Mouse (Mus musculus) intestine, postnatal 0 days (tissue): ENCODE data around the gene Decr2. TPM values are rescaled to one million over a fixed set of nuclear protein-coding genes. Genes with fewer than 3 reads are reported as not detected.

Source experiments
- ATAC-seq: fragments of 200-750 bp; cut with Nextera tagmentation; 2 replicates; pipeline ENCODE4 v1.8.0; 2017; ENCODE audit warnings: mild to moderate bottlenecking, moderate TSS enrichment, moderate library complexity
- H3K27ac ChIP-seq: fragments of 300-500 bp; sonication (generic); 2 replicates; pipeline ENCODE4 v1.5.1; 2014; ENCODE audit warnings: mild to moderate bottlenecking, low read depth, low read length, moderate library complexity
- H3K27me3 ChIP-seq: fragments of 300-500 bp; sonication (generic); replicated peaks from 2 replicates; pipeline ENCODE4 v1.6.1; 2014; ENCODE audit warnings: low read length, mixed read lengths; ENCODE audit not compliant: control insufficient read depth, insufficient read depth
- H3K36me3 ChIP-seq: fragments of 300-500 bp; sonication (generic); 2 replicates; pipeline ENCODE4 v1.6.1; 2014; ENCODE audit warnings: mild to moderate bottlenecking, moderate library complexity; ENCODE audit not compliant: control insufficient read depth, insufficient read depth
- H3K4me1 ChIP-seq: fragments of 300-500 bp; sonication (generic); replicated peaks from 2 replicates; pipeline ENCODE4 v1.6.1; 2014; ENCODE audit warnings: antibody characterized with exemption, low read length, mixed read lengths; ENCODE audit not compliant: control insufficient read depth, insufficient read depth
- H3K4me2 ChIP-seq: fragments of 300-500 bp; sonication (generic); replicated peaks from 2 replicates; pipeline ENCODE4 v1.6.1; 2014; ENCODE audit warnings: low read depth, mild to moderate bottlenecking, moderate library complexity
- H3K4me3 ChIP-seq: fragments of 300-500 bp; sonication (generic); 2 replicates; pipeline ENCODE4 v1.5.1; 2014; ENCODE audit warnings: low read depth, low read length
- H3K9ac ChIP-seq: fragments of 300-500 bp; sonication (generic); 2 replicates; pipeline ENCODE4 v1.6.1; 2014; ENCODE audit warnings: mild to moderate bottlenecking, low read depth, low read length
- H3K9me3 ChIP-seq: fragments of 300-500 bp; sonication (generic); 2 replicates; pipeline ENCODE4 v1.6.1; 2016; ENCODE audit warnings: mixed run types; ENCODE audit not compliant: control insufficient read depth
- CTCF ChIP-seq: sonication (generic); IDR thresholded peaks from 2 replicates; pipeline ENCODE4 v1.5.1; 2016; ENCODE audit warnings: low read depth, mild to moderate bottlenecking, control low read depth, antibody characterized with exemption, moderate library complexity
- WGBS: fragments of 180-500 bp; shearing (Covaris S2); extraction: QIAGEN DNeasy Blood & Tissue Kit; methylation state at CpG from one replicate; pipeline ENCODE4 v1.1.7; 2014; 5-methylcytosine and 5-hydroxymethylcytosine counted together
- polyA plus RNA-seq: library from polyadenylated mRNA; unstranded; fragments of >200 nt; fragmentation: Nextera tagmentation; extraction: Ambion mirVana; gene quantifications from 2 replicates; pipeline ENCODE4 v1.2.1, GENCODE M21; 2015

The Decr2 gene
- polyA plus RNA-seq, 1 experiment from 2014 or later, result 37.4 TPM

DNA sequence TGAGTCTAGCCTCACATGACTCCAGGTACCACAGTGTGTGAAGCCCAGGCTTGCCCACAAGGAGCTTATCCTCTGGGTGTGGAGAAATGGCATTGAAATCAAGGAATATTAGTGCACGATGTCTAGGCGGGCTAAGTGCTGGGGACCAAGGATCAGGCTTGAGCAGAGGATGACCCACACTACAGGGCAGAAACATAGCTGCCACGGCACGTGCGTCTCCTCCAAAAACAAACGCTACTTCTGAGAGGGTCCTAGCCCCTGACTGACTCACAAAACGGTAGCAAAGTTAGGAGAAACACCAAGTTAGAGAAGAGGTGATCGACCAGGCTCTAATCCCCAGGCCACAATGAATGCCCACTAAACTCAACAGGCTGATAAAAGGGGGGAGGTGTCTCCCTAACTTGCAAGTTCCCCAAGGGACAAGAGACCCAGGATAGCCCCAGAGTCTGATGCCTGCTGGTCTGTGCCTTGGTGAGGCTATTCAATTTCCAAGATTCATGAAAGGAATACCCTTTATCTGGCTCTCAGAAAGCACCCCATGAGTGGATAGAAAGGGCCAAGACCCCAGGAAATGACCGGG is 4.5 kb upstream of the Decr2 start:
- 36% methylated on average over 9 of the region's 9 CpGs for WGBS
- Histone ChIP-seq H3K4me3 (peak overlapping the region; percentile 53), H3K9me3 (no peaks in the 10 kb centered on the region), H3K27me3 (no peaks in the 10 kb centered on the region), H3K9ac (peak overlapping the region; percentile 62; the same call in 1 of the 2 replicates), H3K27ac (no peak overlapping the region), H3K4me1 (no peaks in the 10 kb centered on the region), H3K4me2 (peak overlapping the region; percentile 87), H3K36me3 (peaks cover 4% of the 10 kb centered on the region; the same call in 1 of the 2 replicates)
- ATAC-seq, result no peak
- no peak for TF ChIP-seq CTCF

GRCm38 (mm10) chr17:26087059-26087564 is 3.0 kb downstream of the Decr2 start:
- H3K9me3 ChIP-seq, result no peaks in the 10 kb centered on the region
- no peak for TF ChIP-seq CTCF
- ATAC-seq, result no peak
- H3K9ac ChIP-seq, result no peak overlapping the region
- H3K4me3 ChIP-seq, result no peak overlapping the region
- no peak overlapping the region for H3K4me2 ChIP-seq
- 90% methylated on average over 9 of the region's 9 CpGs for WGBS
- no peaks in the 10 kb centered on the region for H3K27me3 ChIP-seq
- no peak overlapping the region for H3K27ac ChIP-seq
- no peaks in the 10 kb centered on the region for H3K4me1 ChIP-seq
- H3K36me3 ChIP-seq, result peaks cover 19% of the 10 kb centered on the region

GRCm38 (mm10) chr17:26080867-26081266 is 9.3 kb downstream of the Decr2 start:
- Histone ChIP-seq H3K36me3 (peaks cover 19% of the 10 kb centered on the region), H3K4me3 (no peak overlapping the region), H3K27me3 (no peaks in the 10 kb centered on the region), H3K4me1 (no peaks in the 10 kb centered on the region), H3K4me2 (no peak overlapping the region), H3K9me3 (no peaks in the 10 kb centered on the region), H3K27ac (no peak overlapping the region), H3K9ac (no peak overlapping the region)
- no peak for TF ChIP-seq CTCF
- 15% methylated on average over 2 of the region's 2 CpGs for WGBS
- no peak for ATAC-seq

GRCm38 (mm10) chr17:26078851-26079250 is 11.3 kb downstream of the Decr2 start:
- 66% methylated on average over 2 of the region's 2 CpGs for WGBS
- H3K36me3 ChIP-seq, result peaks cover 12% of the 10 kb centered on the region
- no peaks in the 10 kb centered on the region for H3K4me1 ChIP-seq
- H3K9me3 ChIP-seq, result no peaks in the 10 kb centered on the region
- no peak overlapping the region for H3K27ac ChIP-seq
- ATAC-seq, result no peak
- no peak overlapping the region for H3K9ac ChIP-seq
- no peak overlapping the region for H3K4me3 ChIP-seq
- no peak overlapping the region for H3K4me2 ChIP-seq
- TF ChIP-seq CTCF, result no peak
- H3K27me3 ChIP-seq, result no peaks in the 10 kb centered on the region

GRCm38 (mm10) chr17:26075246-26075645 is 14.9 kb downstream of the Decr2 start:
- no peaks in the 10 kb centered on the region for H3K9me3 ChIP-seq
- no peak for ATAC-seq
- no peak overlapping the region for H3K4me2 ChIP-seq
- no peak overlapping the region for H3K27ac ChIP-seq
- no peaks in the 10 kb centered on the region for H3K36me3 ChIP-seq
- H3K4me3 ChIP-seq, result no peak overlapping the region
- no peaks in the 10 kb centered on the region for H3K4me1 ChIP-seq
- no peak overlapping the region for H3K9ac ChIP-seq
- no peaks in the 10 kb centered on the region for H3K27me3 ChIP-seq
- no peak for TF ChIP-seq CTCF
- 72% methylated on average over 3 of the region's 3 CpGs for WGBS

DNA sequence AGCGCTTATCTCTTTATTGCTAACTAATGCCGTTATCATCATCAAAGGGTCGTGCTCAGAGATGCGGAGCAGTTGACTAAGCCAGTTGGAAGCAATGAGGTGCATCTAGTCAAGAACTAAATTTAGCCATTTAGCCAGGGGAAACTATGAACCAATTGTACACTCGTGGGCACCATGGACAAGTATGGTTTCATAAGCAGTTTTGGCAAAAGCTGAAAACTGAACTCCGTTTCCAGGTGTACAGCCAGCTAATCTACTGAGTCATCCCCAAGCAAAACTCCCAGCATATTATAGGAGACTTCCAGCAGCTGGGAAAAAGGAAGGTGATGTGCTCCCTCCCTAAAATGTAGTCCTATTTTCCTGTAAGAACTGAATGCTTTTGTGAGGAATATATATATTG is 20.0 kb downstream of the Decr2 start:
- ATAC-seq, result no peak
- H3K4me1 ChIP-seq, result peaks cover 16% of the 10 kb centered on the region
- WGBS, result 19% methylated on average over 6 of the region's 6 CpGs
- H3K27ac ChIP-seq, result no peak overlapping the region
- H3K9me3 ChIP-seq, result no peaks in the 10 kb centered on the region
- 0 out of 2 replicates have a peak overlapping the region, but pooled peaks have one; percentile 66 for H3K9ac ChIP-seq
- TF ChIP-seq CTCF, result no peak
- H3K4me3 ChIP-seq, result no peak overlapping the region
- H3K36me3 ChIP-seq, result no peaks in the 10 kb centered on the region; the same call in 1 of the 2 replicates
- no peaks in the 10 kb centered on the region for H3K27me3 ChIP-seq
- peak overlapping the region; percentile 99 for H3K4me2 ChIP-seq
